Mouse (Mus musculus): ENCODE measurements around the gene Cfap20. TPM values are rescaled to one million over a fixed set of nuclear protein-coding genes. Genes with fewer than 3 reads are reported as not detected.

Gene Cfap20
- polyA plus RNA-seq, 1 experiment from 2014 or later = 64.5 TPM

GRCm38 (mm10) chr8:95437341-95437992 is 2.8 kb upstream of the Cfap20 start:
- H3K27me3 ChIP-seq = no peaks in the 10 kb centered on the region

GRCm38 (mm10) chr8:95435930-95436329 is 1.3 kb upstream of the Cfap20 start:
- in situ Hi-C loops (cut with MboI; ENCODE audit: low pct_unique_long_range_greater_than_20kb) = loop anchor here (10.0 kb wide), 1 partner anchor 181 kb away; no protein-coding TSS in a partner anchor
- CTCF ChIA-PET = no interaction called here
- H3K27me3 ChIP-seq = no peaks in the 10 kb centered on the region
- ATAC-seq (no peak), DNase-seq (ENCODE audit: low read depth, low spot score) (no peak)
- POLR2A ChIA-PET = no interaction called here
- peak; percentile 54 for TF ChIP-seq CTCF (IDR thresholded peaks at IDR 0.05)

More at GRCm38 (mm10) chr8:95437341-95437992, 2.8 kb upstream of the Cfap20 start:
- ChIA-PET CTCF (interaction anchor here (1.1 to 1.2 kb wide), 2 partner anchors 13 to 18 kb away, joined by 3 to 5 read pairs; no protein-coding TSS in a partner anchor), POLR2A (no interaction called here)
- TF ChIP-seq CTCF (IDR thresholded peaks at IDR 0.05) = no peak
- in situ Hi-C loops (cut with MboI; ENCODE audit: low pct_unique_long_range_greater_than_20kb) = loop anchor here (10.0 kb wide), 1 partner anchor 183 kb away; no protein-coding TSS in a partner anchor
- ATAC-seq (no peak), DNase-seq (ENCODE audit: low read depth, low spot score) (no peak)

- CTCF ChIA-PET = no interaction called here
- no peaks in the 10 kb centered on the region for H3K27me3 ChIP-seq
- DNase-seq (ENCODE audit: low read depth, low spot score) = no peak
- in situ Hi-C loops (cut with MboI; ENCODE audit: low pct_unique_long_range_greater_than_20kb) = loop anchor here (10.0 kb wide), 1 partner anchor 181 kb away; no protein-coding TSS in a partner anchor
- ATAC-seq = no peak
- POLR2A ChIA-PET = no interaction called here
- no peak for TF ChIP-seq CTCF (IDR thresholded peaks at IDR 0.05)
Observed at GRCm38 (mm10) chr8:95435471-95435870, 802 bp upstream of the Cfap20 start.

GRCm38 (mm10) chr8:95434233-95434632 is 436 bp downstream of the Cfap20 start:
- POLR2A ChIA-PET = interaction anchor here (0.7 kb wide), 2 partner anchors 87 to 102 kb away, joined by 3 to 4 read pairs; partner anchors contain the start of genes Usb1 and Zfp319
- TF ChIP-seq CTCF (IDR thresholded peaks at IDR 0.05) = no peak
- ATAC-seq (peak; percentile 5), DNase-seq (ENCODE audit: low read depth, low spot score) (no peak)
- H3K27me3 ChIP-seq = no peaks in the 10 kb centered on the region
- in situ Hi-C loops (cut with MboI; ENCODE audit: low pct_unique_long_range_greater_than_20kb) = loop anchor here (5.0 to 10.0 kb wide), 2 partner anchors 82 to 179 kb away; partner anchors contain the start of gene Mmp15
- CTCF ChIA-PET = interaction anchor here (1.1 to 2.4 kb wide), 4 partner anchors 12 to 105 kb away, joined by 3 to 7 read pairs (median 4); partner anchors contain the start of gene Usb1

GRCm38 (mm10) chr8:95433124-95433523 is 1.5 kb downstream of the Cfap20 start:
- DNase-seq (ENCODE audit: low read depth, low spot score) = no peak
- in situ Hi-C loops (cut with MboI; ENCODE audit: low pct_unique_long_range_greater_than_20kb) = loop anchor here (5.0 to 10.0 kb wide), 2 partner anchors 81 to 178 kb away; partner anchors contain the start of gene Mmp15
- no peaks in the 10 kb centered on the region for H3K27me3 ChIP-seq
- ChIA-PET POLR2A (no interaction called here), CTCF (interaction anchor here (1.1 to 2.4 kb wide), 5 partner anchors 11 to 106 kb away, joined by 3 to 7 read pairs (median 4); partner anchors contain the start of gene Usb1)
- no peak for ATAC-seq
- TF ChIP-seq CTCF (IDR thresholded peaks at IDR 0.05) = no peak

GRCm38 (mm10) chr8:95432471-95432870 is 2.2 kb downstream of the Cfap20 start:
- ChIA-PET CTCF (interaction anchor here (1.1 to 2.4 kb wide), 2 partner anchors 87 to 100 kb away, joined by 4 to 7 read pairs; partner anchors contain the start of gene Usb1), POLR2A (interaction anchor here (1.5 kb wide), 1 partner anchor 84 kb away, joined by 6 read pairs; no protein-coding TSS in a partner anchor)
- in situ Hi-C loops (cut with MboI; ENCODE audit: low pct_unique_long_range_greater_than_20kb) = loop anchor here (5.0 to 10.0 kb wide), 2 partner anchors 80 to 178 kb away; partner anchors contain the start of gene Mmp15
- ATAC-seq (no peak), DNase-seq (ENCODE audit: low read depth, low spot score) (no peak)
- no peaks in the 10 kb centered on the region for H3K27me3 ChIP-seq
- no peak for TF ChIP-seq CTCF (IDR thresholded peaks at IDR 0.05)

- in situ Hi-C loops (cut with MboI; ENCODE audit: low pct_unique_long_range_greater_than_20kb) = loop anchor here (5.0 to 10.0 kb wide), 2 partner anchors 78 to 175 kb away; partner anchors contain the start of gene Mmp15
Observed at GRCm38 (mm10) chr8:95429945-95430344, 4.7 kb downstream of the Cfap20 start.

GRCm38 (mm10) chr8:95427594-95428535 is 6.8 kb downstream of the Cfap20 start:
- ChIA-PET POLR2A (interaction anchor here (0.6 to 1.2 kb wide), 5 partner anchors 75 to 553 kb away, joined by 3 read pairs; partner anchors contain the start of gene Mmp15), CTCF (interaction anchor here (0.8 to 8.9 kb wide), 12 partner anchors 19 to 95 kb away, joined by 3 to 108 read pairs (median 4); partner anchors contain the start of genes Mmp15 and Usb1)
- TF ChIP-seq CTCF (IDR thresholded peaks at IDR 0.05) = peak; percentile 84
- no peak for ATAC-seq
- in situ Hi-C loops (cut with MboI; ENCODE audit: low pct_unique_long_range_greater_than_20kb) = no loop called here
- DNase-seq (ENCODE audit: low read depth, low spot score) = no peak
- no peaks in the 10 kb centered on the region for H3K27me3 ChIP-seq

More at GRCm38 (mm10) chr8:95429945-95430344, 4.7 kb downstream of the Cfap20 start:
- TF ChIP-seq CTCF (IDR thresholded peaks at IDR 0.05) = peak; percentile 80
- ATAC-seq = peak; percentile 41
- no peak for DNase-seq (ENCODE audit: low read depth, low spot score)
- H3K27me3 ChIP-seq = no peaks in the 10 kb centered on the region
- ChIA-PET POLR2A (interaction anchor here (1.0 to 1.8 kb wide), 3 partner anchors 44 to 97 kb away, joined by 5 to 6 read pairs (median 5); partner anchors contain the start of genes Usb1 and Zfp319), CTCF (interaction anchor here (0.7 to 8.9 kb wide), 9 partner anchors 10 to 99 kb away, joined by 3 to 108 read pairs (median 3); partner anchors contain the start of genes Mmp15 and Usb1)

- DNase-seq (ENCODE audit: low read depth, low spot score) = no peak
- no peak for TF ChIP-seq CTCF (IDR thresholded peaks at IDR 0.05)
- in situ Hi-C loops (cut with MboI; ENCODE audit: low pct_unique_long_range_greater_than_20kb) = no loop called here
- ChIA-PET POLR2A (interaction anchor here (1.0 kb wide), 1 partner anchor 74 kb away, joined by 3 read pairs; the partner anchor contains the start of gene Mmp15), CTCF (interaction anchor here (0.8 to 8.9 kb wide), 12 partner anchors 17 to 94 kb away, joined by 3 to 108 read pairs (median 4); partner anchors contain the start of genes Mmp15 and Usb1)
- H3K27me3 ChIP-seq = no peaks in the 10 kb centered on the region
- peak; percentile 27 for ATAC-seq
Observed at GRCm38 (mm10) chr8:95426781-95427281, 7.8 kb downstream of the Cfap20 start.
